Mouse (Mus musculus): ENCODE measurements around the gene Chpf2.

GRCm38 (mm10) chr5:24595261-24595660, 8.7 kb downstream of the Chpf2 start:
- TF ChIP-seq CTCF (IDR thresholded peaks at IDR 0.05; ENCODE audit: borderline replicate concordance, insufficient read depth, low read depth, low read length) (no peak), POLR2A (IDR thresholded peaks at IDR 0.05; ENCODE audit: borderline replicate concordance, insufficient read depth, low read length) (no peak)

Data from cerebellum, adult 2 months (tissue).